Mouse (Mus musculus) thymus, postnatal 10 days (tissue): Measurements from ENCODE around the gene Bag6.

Source experiments
- DNase-seq, 2 experiments: peaks; one replicate each; pipeline ENCODE4 v3.0.0; 2021; ENCODE audit warnings: low spot score in 2 of 2

Bag6 gene

DNA sequence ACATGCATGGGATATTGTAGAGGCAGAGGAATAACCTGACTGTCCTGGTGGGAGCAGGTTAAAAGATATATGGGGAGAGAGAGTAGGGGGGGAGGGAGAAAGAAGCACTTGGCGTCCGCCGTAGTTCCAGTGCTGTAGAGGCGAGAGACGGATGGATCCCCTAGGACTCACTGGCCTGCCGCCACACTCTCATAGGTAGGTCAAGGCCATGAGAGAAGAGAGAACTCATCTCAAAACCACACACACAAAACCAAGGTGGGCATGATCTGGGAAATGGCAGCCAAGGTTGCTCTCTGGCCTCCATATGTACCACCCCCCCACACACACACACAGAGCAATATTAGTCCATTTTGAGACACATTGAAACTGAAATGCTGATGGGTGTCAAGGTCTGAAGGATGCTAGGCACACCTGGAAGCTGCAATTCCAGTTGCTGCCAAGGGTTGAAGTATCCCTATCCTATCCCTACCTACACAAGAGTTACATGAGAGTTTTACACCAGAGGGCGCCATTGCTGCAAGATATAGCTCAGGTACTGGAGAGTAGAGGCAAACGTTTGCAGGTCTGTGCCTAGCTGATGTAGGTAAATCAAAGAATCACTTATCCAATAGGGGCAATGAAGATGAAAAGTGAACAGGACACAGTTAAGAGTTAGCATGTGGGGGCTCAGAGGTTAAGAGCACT lies 31.5 kb downstream of the Bag6 start:
- DNase-seq: peak; percentile 65 to 79

GRCm38 (mm10) chr17:35167794-35168193 lies 32.8 kb downstream of the Bag6 start:
- DNase-seq: no peak

DNA sequence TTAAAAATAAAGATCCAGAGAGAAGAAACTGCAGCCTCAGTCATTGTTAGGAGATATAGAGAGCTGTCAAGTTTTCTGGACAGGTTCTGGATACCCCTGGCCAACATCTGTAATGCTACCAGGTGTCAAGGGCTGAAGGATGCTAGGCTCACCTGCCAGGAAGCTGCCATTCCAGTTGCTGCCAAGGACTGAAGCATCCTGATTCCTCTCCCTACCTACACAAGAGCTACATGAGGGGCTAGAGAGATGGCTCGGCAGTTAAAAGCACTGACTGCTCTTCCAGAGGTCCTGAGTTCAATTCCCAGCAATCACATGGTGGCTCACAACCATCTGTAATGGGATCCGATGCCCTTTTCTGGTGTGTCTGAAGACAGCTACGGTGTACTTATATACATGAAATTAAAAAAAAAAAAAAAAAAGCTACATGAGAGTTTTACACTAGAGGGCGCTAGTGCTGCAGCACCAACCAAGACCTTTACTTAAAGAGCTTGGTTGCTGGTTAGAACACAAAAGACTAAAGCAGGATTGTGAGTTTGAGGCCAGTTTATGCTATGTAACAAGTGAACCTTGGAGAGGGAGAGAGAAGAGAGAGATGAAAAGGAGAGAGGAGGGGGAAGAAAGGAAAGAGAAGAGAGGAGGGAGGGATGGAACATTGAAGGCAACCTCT lies 33.7 kb downstream of the Bag6 start:
- DNase-seq: peak in 1 of 2 experiments; percentile 65

DNA sequence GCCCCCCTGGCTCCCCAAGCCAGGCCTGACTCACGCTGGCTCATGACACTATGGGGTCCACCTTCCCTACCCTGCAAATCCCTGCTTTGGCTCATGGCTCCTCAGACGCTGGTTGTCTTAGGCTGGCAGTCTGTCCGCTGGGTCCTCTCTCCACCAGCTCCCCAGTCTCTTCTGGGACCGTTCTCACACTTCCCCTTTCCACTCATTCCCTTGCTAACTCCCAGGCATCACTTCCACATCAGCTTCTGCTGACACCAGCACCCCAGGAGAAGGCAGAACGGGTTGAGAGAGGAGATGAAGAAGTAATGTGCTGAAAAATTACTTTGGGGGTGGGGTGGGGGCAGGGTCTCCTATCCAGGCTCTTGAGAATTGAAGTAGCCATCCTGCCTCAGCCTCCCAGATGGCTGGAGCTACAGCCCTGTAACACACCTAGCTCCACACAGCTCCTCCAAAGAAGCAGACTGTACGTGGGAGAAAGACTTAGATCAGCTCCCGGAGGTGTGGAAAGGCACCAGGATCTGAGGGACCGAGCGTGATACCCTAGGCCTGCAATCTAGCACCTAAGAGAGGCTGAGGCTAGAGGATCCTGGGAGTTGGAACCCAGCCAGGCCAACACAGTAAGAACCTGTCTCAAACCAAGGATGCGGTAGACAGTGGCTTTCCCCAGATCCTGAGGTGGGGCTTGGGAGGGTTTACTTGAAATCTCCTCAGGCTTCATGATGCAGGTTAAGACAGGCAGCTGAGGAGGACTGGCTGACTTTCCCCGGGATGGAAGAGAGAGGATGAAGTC lies 37.7 kb downstream of the Bag6 start:
- no peak for DNase-seq

GRCm38 (mm10) chr17:35173329-35173728 lies 38.4 kb downstream of the Bag6 start:
- DNase-seq: no peak

- DNase-seq: no peak
Measured at GRCm38 (mm10) chr17:35174201-35174977, 39.4 kb downstream of the Bag6 start.

GRCm38 (mm10) chr17:35175382-35175781 lies 40.4 kb downstream of the Bag6 start:
- no peak for DNase-seq

GRCm38 (mm10) chr17:35175968-35176367 lies 41.0 kb downstream of the Bag6 start, which contains the start of gene Aif1:
Gene Aif1, minus strand, starts transcription at chr17:35176068.
- DNase-seq: no peak

DNA sequence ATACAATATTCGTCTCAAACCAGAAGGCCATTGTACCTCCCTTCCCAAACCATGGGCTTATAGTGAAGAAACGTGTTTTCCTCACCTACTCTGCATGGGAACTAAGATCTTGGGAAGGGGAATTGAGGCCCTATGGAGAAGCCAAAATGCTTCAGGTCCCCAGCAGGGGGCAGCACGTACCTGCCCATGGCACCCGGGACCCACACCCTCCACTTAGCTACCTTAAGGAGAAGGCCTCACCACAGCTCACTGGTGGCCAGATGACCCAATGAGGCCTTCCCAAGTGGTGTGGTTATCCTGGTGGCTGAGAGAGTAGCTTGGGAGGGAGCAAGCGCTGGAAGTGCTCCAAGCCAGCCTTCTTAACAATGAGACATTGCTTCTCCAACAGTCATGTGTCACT lies 43.5 kb downstream of the Bag6 start:
- DNase-seq: peak; percentile 71 to 87

DNA sequence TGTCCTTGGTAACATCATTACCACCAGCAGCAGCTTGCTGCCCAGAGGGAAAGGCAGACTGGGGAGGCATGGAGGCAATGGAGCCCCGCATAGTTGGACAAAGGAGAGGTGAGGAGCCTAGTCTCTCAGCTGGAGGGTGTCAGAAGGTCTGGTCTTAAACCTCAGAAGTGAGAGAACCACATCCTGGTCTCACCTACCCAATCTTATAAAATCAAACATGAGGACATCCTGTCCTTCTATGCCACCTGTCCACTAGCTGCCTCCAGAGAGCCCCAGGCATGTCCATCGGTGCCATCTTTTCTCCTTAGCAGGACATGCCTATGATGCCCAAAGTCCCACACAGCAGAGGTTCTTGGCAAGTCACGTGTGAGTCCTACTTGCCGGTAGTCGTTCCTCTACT lies 45.1 kb downstream of the Bag6 start:
- DNase-seq: no peak

DNA sequence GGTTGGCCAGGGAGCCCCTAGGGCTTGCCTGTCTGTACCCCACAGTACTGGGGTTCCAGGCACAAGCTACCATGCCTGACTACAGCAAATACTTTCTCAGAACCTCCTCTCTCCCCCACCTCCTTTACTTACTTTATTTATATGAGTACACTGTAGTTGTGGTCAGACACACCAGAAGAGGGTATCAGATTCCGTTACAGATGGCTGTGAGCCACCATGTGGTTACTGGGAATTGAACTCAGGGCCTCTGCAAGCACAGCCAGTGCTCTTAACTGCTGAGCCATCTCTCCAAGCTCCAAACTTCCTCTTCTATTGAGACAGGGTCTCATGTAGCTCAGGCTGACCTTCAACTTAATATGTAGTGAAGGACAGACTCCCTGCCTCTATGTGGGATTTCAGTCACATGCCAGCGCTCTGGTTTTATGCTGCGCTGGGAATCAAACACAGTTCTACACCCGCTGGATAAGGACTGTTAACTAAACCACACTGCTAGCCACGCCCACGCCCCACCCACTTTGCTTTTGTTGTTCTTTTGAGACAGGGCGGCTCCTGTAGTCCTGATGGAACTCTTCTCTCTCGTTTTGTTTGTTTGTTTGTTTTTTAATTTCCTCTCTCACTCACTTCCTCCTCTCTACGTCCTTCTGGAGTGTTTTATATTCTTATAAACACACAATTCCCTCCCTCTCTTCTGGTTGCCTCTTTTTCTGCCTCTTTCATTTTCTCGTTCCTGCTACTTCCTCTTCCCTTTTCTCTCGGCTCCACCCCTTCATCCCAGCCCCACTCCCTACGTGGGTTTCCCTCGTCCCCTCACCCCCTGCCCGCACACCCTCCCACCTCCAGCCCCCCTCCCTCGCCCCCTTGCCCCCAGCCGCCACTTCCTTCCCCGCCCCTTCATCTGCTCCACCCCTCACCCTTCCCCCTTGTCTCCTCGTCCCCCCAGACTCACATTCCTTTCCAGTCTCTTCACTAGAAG lies 50.9 kb downstream of the Bag6 start:
- DNase-seq: peak; percentile 84 to 87

DNA sequence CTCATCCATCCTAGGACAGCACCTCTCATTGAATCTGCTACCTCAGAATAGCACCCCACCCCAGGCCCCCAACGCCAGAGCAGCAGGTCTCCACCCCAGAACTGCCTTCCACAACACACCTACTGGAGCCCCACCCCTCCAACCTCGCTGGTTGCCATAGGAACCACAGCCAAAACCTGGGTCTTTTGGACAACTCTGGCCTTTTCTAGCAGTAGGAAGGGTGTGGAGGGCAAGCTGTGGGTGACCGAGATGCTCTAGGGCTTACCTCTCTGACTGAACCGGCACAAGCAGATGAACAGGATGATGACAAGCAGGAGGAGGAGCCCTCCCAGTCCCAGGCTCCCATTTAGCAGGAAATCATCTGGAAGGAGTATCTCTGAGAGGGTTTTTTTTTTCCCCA lies 51.7 kb downstream of the Bag6 start:
- DNase-seq: peak; percentile 67 to 70

GRCm38 (mm10) chr17:35187345-35187744 lies 52.4 kb downstream of the Bag6 start:
- no peak for DNase-seq

- DNase-seq: no peak
Measured at GRCm38 (mm10) chr17:35187959-35188610, 53.1 kb downstream of the Bag6 start, which contains the start of gene Lst1. Gene Lst1, minus strand, starts transcription at chr17:35188439.

DNA sequence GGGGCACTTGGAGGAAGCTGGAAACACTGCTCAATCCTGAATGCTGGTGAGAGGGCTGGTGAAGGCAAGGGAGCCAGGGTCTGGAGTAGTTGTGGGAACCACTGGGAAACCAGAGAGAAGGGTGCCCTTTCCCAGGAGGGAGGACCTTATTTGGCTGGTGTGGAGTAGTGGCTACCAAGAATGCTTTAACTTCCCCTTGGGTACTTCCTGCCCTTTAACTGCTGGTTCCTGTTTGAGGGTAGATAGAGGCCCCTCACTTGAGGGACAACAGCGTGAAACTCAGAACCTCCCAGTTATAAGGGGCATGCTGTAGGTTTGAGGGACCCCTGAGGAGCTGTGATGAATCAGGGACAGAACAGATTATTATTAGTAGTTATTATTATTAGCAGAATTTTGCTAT lies 54.2 kb downstream of the Bag6 start:
- no peak for DNase-seq

DNA sequence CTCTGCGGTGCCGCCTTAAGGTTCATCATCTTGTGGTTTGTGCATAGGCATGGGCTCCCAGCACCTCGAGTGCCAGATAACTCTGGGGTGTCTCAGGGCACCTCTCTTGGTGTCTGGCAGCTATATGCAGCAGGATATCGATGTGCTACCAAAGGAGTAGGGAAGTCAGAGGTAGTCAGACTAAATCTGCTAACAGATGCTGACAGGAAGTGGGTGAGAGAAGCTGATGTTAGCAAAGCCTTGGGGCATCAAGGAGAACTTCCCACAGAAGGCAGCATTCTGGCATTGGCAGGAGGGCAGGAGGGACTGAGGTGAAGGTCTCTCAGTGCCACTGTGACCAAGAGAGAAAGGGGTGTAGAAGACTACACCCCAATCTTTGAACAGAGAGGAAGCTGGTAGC lies 55.1 kb downstream of the Bag6 start:
- DNase-seq: peak; percentile 56 to 57

GRCm38 (mm10) chr17:35191723-35192122 lies 56.7 kb downstream of the Bag6 start:
- no peak for DNase-seq

GRCm38 (mm10) chr17:35192924-35193323 lies 57.9 kb downstream of the Bag6 start:
- no peak for DNase-seq

- peak; percentile 91 for DNase-seq
Measured at GRCm38 (mm10) chr17:35193881-35194843, 59.2 kb downstream of the Bag6 start, which contains the start of gene Ltb. Gene Ltb, plus strand, starts transcription at chr17:35194439.
